Mouse (Mus musculus): ENCODE data around the gene Mtf1. TPM values are rescaled to one million over a fixed set of nuclear protein-coding genes. Genes with fewer than 3 reads are reported as not detected.
A peak's percentile ranks its signal among the peaks of the same experiment; 100 is the strongest.

Gene Mtf1
- polyA plus RNA-seq, 1 experiment from 2014 or later, result 11.7 TPM

- Histone ChIP-seq H3K9me3 (no peaks in the 10 kb centered on the region), H3K9ac (no peak overlapping the region), H3K36me3 (no peaks in the 10 kb centered on the region), H3K4me3 (replicated peaks) (no peak overlapping the region), H3K27ac (peak overlapping the region; percentile 85), H3K4me2 (no peak overlapping the region), H3K4me1 (peaks cover 4% of the 10 kb centered on the region; the same call in 1 of the 2 replicates), H3K27me3 (replicated peaks) (no peaks in the 10 kb centered on the region)
- WGBS, result 42% methylated on average over 4 of the region's 4 CpGs
- peak; percentile 75 for ATAC-seq (ENCODE audit: insufficient read depth, low FRiP score, low read depth)
Observed at GRCm38 (mm10) chr4:124772125-124772524, 29.8 kb upstream of the Mtf1 start.

GRCm38 (mm10) chr4:124773449-124773848, 28.5 kb upstream of the Mtf1 start:
- H3K27me3 ChIP-seq (replicated peaks), result no peaks in the 10 kb centered on the region
- H3K36me3 ChIP-seq, result 0 out of 2 replicates have a peak, but pooled peaks cover 1% of the 10 kb centered on the region
- no peak for ATAC-seq (ENCODE audit: insufficient read depth, low FRiP score, low read depth)
- 84% methylated on average over 2 of the region's 2 CpGs for WGBS
- no peaks in the 10 kb centered on the region for H3K9me3 ChIP-seq
- H3K27ac ChIP-seq, result no peak overlapping the region
- peaks cover 4% of the 10 kb centered on the region; the same call in 1 of the 2 replicates for H3K4me1 ChIP-seq
- no peak overlapping the region for H3K4me3 ChIP-seq (replicated peaks)
- H3K9ac ChIP-seq, result no peak overlapping the region
- H3K4me2 ChIP-seq, result no peak overlapping the region

GRCm38 (mm10) chr4:124773995-124774394, 27.9 kb upstream of the Mtf1 start:
- H3K9ac ChIP-seq, result no peak overlapping the region
- H3K4me3 ChIP-seq (replicated peaks), result no peak overlapping the region
- ATAC-seq (ENCODE audit: insufficient read depth, low FRiP score, low read depth), result no peak
- 78% methylated on average over 6 of the region's 6 CpGs for WGBS
- peaks cover 7% of the 10 kb centered on the region; the same call in 1 of the 2 replicates for H3K36me3 ChIP-seq
- no peak overlapping the region for H3K27ac ChIP-seq
- no peak overlapping the region for H3K4me2 ChIP-seq
- H3K27me3 ChIP-seq (replicated peaks), result no peaks in the 10 kb centered on the region
- H3K4me1 ChIP-seq, result peaks cover 4% of the 10 kb centered on the region; the same call in 1 of the 2 replicates
- H3K9me3 ChIP-seq, result no peaks in the 10 kb centered on the region

- Histone ChIP-seq H3K4me2 (no peak overlapping the region), H3K4me3 (replicated peaks) (no peak overlapping the region), H3K27me3 (replicated peaks) (no peaks in the 10 kb centered on the region), H3K9me3 (no peaks in the 10 kb centered on the region), H3K4me1 (peaks cover 4% of the 10 kb centered on the region; the same call in 1 of the 2 replicates), H3K27ac (no peak overlapping the region), H3K36me3 (peaks cover 8% of the 10 kb centered on the region; the same call in 1 of the 2 replicates), H3K9ac (no peak overlapping the region)
- ATAC-seq (ENCODE audit: insufficient read depth, low FRiP score, low read depth), result peak; percentile 77; the same call in 1 of the 2 replicates
- WGBS, result 53% methylated on average over 2 of the region's 2 CpGs
Observed at GRCm38 (mm10) chr4:124774429-124774828, 27.5 kb upstream of the Mtf1 start.

GRCm38 (mm10) chr4:124781361-124781760, 20.5 kb upstream of the Mtf1 start:
- H3K4me2 ChIP-seq, result no peak overlapping the region
- H3K9me3 ChIP-seq, result no peaks in the 10 kb centered on the region
- H3K9ac ChIP-seq, result no peak overlapping the region
- no peak overlapping the region for H3K4me3 ChIP-seq (replicated peaks)
- peaks cover 42% of the 10 kb centered on the region for H3K36me3 ChIP-seq
- H3K27me3 ChIP-seq (replicated peaks), result no peaks in the 10 kb centered on the region
- no peak for ATAC-seq (ENCODE audit: insufficient read depth, low FRiP score, low read depth)
- no peak overlapping the region for H3K27ac ChIP-seq
- 91% methylated on average over 7 of the region's 7 CpGs for WGBS
- H3K4me1 ChIP-seq, result no peaks in the 10 kb centered on the region

- Histone ChIP-seq H3K9me3 (no peaks in the 10 kb centered on the region), H3K27me3 (replicated peaks) (no peaks in the 10 kb centered on the region), H3K4me2 (no peak overlapping the region), H3K4me1 (no peaks in the 10 kb centered on the region), H3K9ac (no peak overlapping the region), H3K36me3 (peaks cover 50% of the 10 kb centered on the region), H3K4me3 (replicated peaks) (no peak overlapping the region), H3K27ac (no peak overlapping the region)
- 90% methylated on average over 8 of the region's 8 CpGs for WGBS
- no peak for ATAC-seq (ENCODE audit: insufficient read depth, low FRiP score, low read depth)
Observed at GRCm38 (mm10) chr4:124782395-124782794, 19.5 kb upstream of the Mtf1 start.

GRCm38 (mm10) chr4:124783937-124784336, 18.0 kb upstream of the Mtf1 start:
- WGBS, result 89% methylated on average over 8 of the region's 8 CpGs
- Histone ChIP-seq H3K9ac (no peak overlapping the region), H3K36me3 (peaks cover 56% of the 10 kb centered on the region), H3K4me1 (no peaks in the 10 kb centered on the region), H3K27me3 (replicated peaks) (no peaks in the 10 kb centered on the region), H3K9me3 (no peaks in the 10 kb centered on the region), H3K4me2 (no peak overlapping the region), H3K4me3 (replicated peaks) (no peak overlapping the region), H3K27ac (no peak overlapping the region)
- ATAC-seq (ENCODE audit: insufficient read depth, low FRiP score, low read depth), result no peak

GRCm38 (mm10) chr4:124790013-124790412, 11.9 kb upstream of the Mtf1 start:
- no peak for ATAC-seq (ENCODE audit: insufficient read depth, low FRiP score, low read depth)
- WGBS, result 66% methylated on average over 4 of the region's 4 CpGs
- H3K4me1 ChIP-seq, result no peaks in the 10 kb centered on the region

GRCm38 (mm10) chr4:124792114-124792513, 9.8 kb upstream of the Mtf1 start:
- Histone ChIP-seq H3K9ac (no peak overlapping the region), H3K4me2 (no peak overlapping the region), H3K27me3 (replicated peaks) (no peaks in the 10 kb centered on the region), H3K4me3 (replicated peaks) (no peak overlapping the region), H3K36me3 (peaks cover 55% of the 10 kb centered on the region), H3K27ac (no peak overlapping the region), H3K4me1 (no peaks in the 10 kb centered on the region), H3K9me3 (no peaks in the 10 kb centered on the region)
- WGBS, result 86% methylated on average over 8 of the region's 8 CpGs
- ATAC-seq (ENCODE audit: insufficient read depth, low FRiP score, low read depth), result no peak

More at GRCm38 (mm10) chr4:124790013-124790412, 11.9 kb upstream of the Mtf1 start:
- no peaks in the 10 kb centered on the region for H3K9me3 ChIP-seq
- no peak overlapping the region for H3K4me2 ChIP-seq
- H3K27me3 ChIP-seq (replicated peaks), result no peaks in the 10 kb centered on the region
- H3K27ac ChIP-seq, result no peak overlapping the region
- peaks cover 66% of the 10 kb centered on the region for H3K36me3 ChIP-seq
- no peak overlapping the region for H3K9ac ChIP-seq
- H3K4me3 ChIP-seq (replicated peaks), result no peak overlapping the region

GRCm38 (mm10) chr4:124796141-124796540, 5.8 kb upstream of the Mtf1 start:
- Histone ChIP-seq H3K9ac (no peak overlapping the region), H3K4me1 (0 out of 2 replicates have a peak, but pooled peaks cover under 1% of the 10 kb centered on the region), H3K4me3 (replicated peaks) (no peak overlapping the region), H3K4me2 (no peak overlapping the region), H3K9me3 (no peaks in the 10 kb centered on the region), H3K27me3 (replicated peaks) (no peaks in the 10 kb centered on the region), H3K27ac (no peak overlapping the region), H3K36me3 (peaks cover 48% of the 10 kb centered on the region)
- WGBS, result 89% methylated on average over 8 of the region's 8 CpGs
- ATAC-seq (ENCODE audit: insufficient read depth, low FRiP score, low read depth), result no peak

GRCm38 (mm10) chr4:124796913-124797312, 5.0 kb upstream of the Mtf1 start:
- no peak overlapping the region for H3K4me3 ChIP-seq (replicated peaks)
- peaks cover 48% of the 10 kb centered on the region for H3K36me3 ChIP-seq
- H3K27me3 ChIP-seq (replicated peaks), result no peaks in the 10 kb centered on the region
- H3K9me3 ChIP-seq, result no peaks in the 10 kb centered on the region
- H3K4me1 ChIP-seq, result 0 out of 2 replicates have a peak, but pooled peaks cover 7% of the 10 kb centered on the region
- H3K9ac ChIP-seq, result no peak overlapping the region
- 94% methylated on average over 2 of the region's 2 CpGs for WGBS
- no peak overlapping the region for H3K4me2 ChIP-seq
- no peak for ATAC-seq (ENCODE audit: insufficient read depth, low FRiP score, low read depth)
- H3K27ac ChIP-seq, result no peak overlapping the region

- peak overlapping the region; percentile 96 for H3K4me3 ChIP-seq (replicated peaks)
- peaks cover 15% of the 10 kb centered on the region for H3K4me1 ChIP-seq
- peak overlapping the region; percentile 89 for H3K9ac ChIP-seq
- peaks cover 38% of the 10 kb centered on the region; the same call in 1 of the 2 replicates for H3K36me3 ChIP-seq
- 1% methylated on average over 53 of the region's 53 CpGs for WGBS
- peak overlapping the region; percentile 99 for H3K27ac ChIP-seq
- H3K27me3 ChIP-seq (replicated peaks), result no peaks in the 10 kb centered on the region
- peak overlapping the region; percentile 84 for H3K4me2 ChIP-seq
- ATAC-seq (ENCODE audit: insufficient read depth, low FRiP score, low read depth), result peak; percentile 100
- H3K9me3 ChIP-seq, result no peaks in the 10 kb centered on the region
Observed at GRCm38 (mm10) chr4:124802309-124803260, 681 bp downstream of the Mtf1 start.

All from stomach, embryonic 15.5 days (tissue).